Mouse (Mus musculus) small intestine, adult 2 months (tissue): ENCODE data around the gene Spa17.

Experiments
- CTCF ChIP-seq: fragments of 200-500 bp; IDR thresholded peaks from 2 replicates; pipeline ENCODE4 v1.5.1; 2012; ENCODE audit warnings: low read depth, mild to moderate bottlenecking, control low read depth, inconsistent platforms, low read length, moderate library complexity, mixed read lengths; ENCODE audit not compliant: insufficient replicate concordance, insufficient read length; ENCODE audit errors: extremely low read depth
- POLR2A ChIP-seq: fragments of 200-500 bp; IDR thresholded peaks from 2 replicates; pipeline ENCODE4 v1.6.1; 2012; ENCODE audit warnings: low read depth, mild to moderate bottlenecking, control low read depth, inconsistent platforms, low read length, moderate library complexity

DNA sequence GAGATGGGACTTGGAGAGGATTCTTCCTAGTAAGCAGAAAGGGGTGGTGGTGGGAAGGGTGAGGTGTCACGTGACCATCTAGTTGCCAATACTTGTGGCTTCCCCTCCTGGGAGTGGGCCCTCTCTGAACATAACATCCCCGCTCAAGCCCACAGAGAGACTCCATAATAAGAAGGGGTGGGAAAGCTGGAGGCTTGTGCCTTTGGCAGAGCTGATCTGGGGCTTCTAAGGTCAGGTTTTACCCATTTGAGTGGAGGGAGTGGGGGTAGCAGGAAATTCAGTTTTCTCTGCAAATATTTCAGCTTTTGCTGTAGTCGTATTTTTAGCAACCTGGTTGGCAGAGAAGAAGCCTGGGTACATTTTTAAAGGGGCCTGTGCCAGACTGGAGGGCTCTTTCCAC lies 57.2 kb downstream of the Spa17 start:
- TF ChIP-seq POLR2A (no peak), CTCF (no peak)
